Mouse (Mus musculus) heart, postnatal 36 days (tissue): ENCODE results near the gene Arl15. TPM values are rescaled to one million over a fixed set of nuclear protein-coding genes. Genes with fewer than 3 reads are reported as not detected.

Experiments
- DNase-seq, 2 experiments: peaks; one replicate each; pipeline ENCODE4 v3.0.0; 2021 to 2022
- intact Hi-C: fragments of 180-260 bp; cut with DNase I; formaldehyde crosslinking; loops from one replicate; pipeline ENCODE4 v1.15.1; 2025
- total RNA-seq, 2 experiments: library from RNA; stranded (reverse); gene quantifications; 2 replicates each; pipeline ENCODE4 v1.2.3; 2021

Gene Arl15
- total RNA-seq, 2 experiments from 2014 or later, result 7.5 to 8.1 TPM

GRCm38 (mm10) chr13:113897951-113898350 is 103.6 kb downstream of the Arl15 start:
- no peak for DNase-seq
- intact Hi-C loops, result no loop called here

- DNase-seq, result peak in 1 of 2 experiments; percentile 30
- intact Hi-C loops, result no loop called here
Observed at GRCm38 (mm10) chr13:113901001-113901545, 106.8 kb downstream of the Arl15 start.

GRCm38 (mm10) chr13:113903255-113903654 is 109.0 kb downstream of the Arl15 start:
- DNase-seq, result no peak
- intact Hi-C loops, result no loop called here

GRCm38 (mm10) chr13:113911986-113912519 is 117.7 kb downstream of the Arl15 start:
- intact Hi-C loops, result no loop called here

GRCm38 (mm10) chr13:113914551-113914971 is 120.3 kb downstream of the Arl15 start:
- no peak for DNase-seq
- intact Hi-C loops, result no loop called here

More at GRCm38 (mm10) chr13:113911986-113912519, 117.7 kb downstream of the Arl15 start:
- DNase-seq, result no peak

- intact Hi-C loops, result no loop called here
- no peak for DNase-seq
Observed at GRCm38 (mm10) chr13:113915700-113916099, 121.4 kb downstream of the Arl15 start.

- intact Hi-C loops, result no loop called here
- no peak for DNase-seq
Observed at GRCm38 (mm10) chr13:113916761-113917160, 122.5 kb downstream of the Arl15 start.

- intact Hi-C loops, result no loop called here
Observed at GRCm38 (mm10) chr13:113917376-113917775, 123.1 kb downstream of the Arl15 start.

GRCm38 (mm10) chr13:113917868-113918411 is 123.6 kb downstream of the Arl15 start:
- DNase-seq, result no peak
- intact Hi-C loops, result no loop called here

More at GRCm38 (mm10) chr13:113917376-113917775, 123.1 kb downstream of the Arl15 start:
- DNase-seq, result no peak

GRCm38 (mm10) chr13:113918668-113919067 is 124.4 kb downstream of the Arl15 start:
- DNase-seq, result no peak
- intact Hi-C loops, result no loop called here

- no peak for DNase-seq
- intact Hi-C loops, result no loop called here
Observed at GRCm38 (mm10) chr13:113935697-113936096, 141.4 kb downstream of the Arl15 start.

- DNase-seq, result no peak
- intact Hi-C loops, result no loop called here
Observed at GRCm38 (mm10) chr13:113937231-113937630, 142.9 kb downstream of the Arl15 start.

- DNase-seq, result no peak
- intact Hi-C loops, result no loop called here
Observed at GRCm38 (mm10) chr13:113938561-113938960, 144.3 kb downstream of the Arl15 start.

- DNase-seq, result no peak
- intact Hi-C loops, result no loop called here
Observed at GRCm38 (mm10) chr13:113939097-113939496, 144.8 kb downstream of the Arl15 start.

- DNase-seq, result peak; percentile 34 to 39
Observed at GRCm38 (mm10) chr13:113939681-113940080, 145.4 kb downstream of the Arl15 start.

GRCm38 (mm10) chr13:113940151-113940550 is 145.8 kb downstream of the Arl15 start:
- DNase-seq, result peak; percentile 8 to 34
- intact Hi-C loops, result no loop called here

More at GRCm38 (mm10) chr13:113939681-113940080, 145.4 kb downstream of the Arl15 start:
- intact Hi-C loops, result no loop called here

- intact Hi-C loops, result no loop called here
- DNase-seq, result no peak
Observed at GRCm38 (mm10) chr13:113941943-113942342, 147.6 kb downstream of the Arl15 start.

GRCm38 (mm10) chr13:113947546-113947945 is 153.2 kb downstream of the Arl15 start:
- intact Hi-C loops, result no loop called here

GRCm38 (mm10) chr13:113949708-113950107 is 155.4 kb downstream of the Arl15 start:
- intact Hi-C loops, result no loop called here

More at GRCm38 (mm10) chr13:113947546-113947945, 153.2 kb downstream of the Arl15 start:
- DNase-seq, result no peak

GRCm38 (mm10) chr13:113950131-113950530 is 155.8 kb downstream of the Arl15 start:
- intact Hi-C loops, result no loop called here
- no peak for DNase-seq

More at GRCm38 (mm10) chr13:113949708-113950107, 155.4 kb downstream of the Arl15 start:
- DNase-seq, result peak; percentile 49 to 58

- intact Hi-C loops, result no loop called here
- no peak for DNase-seq
Observed at GRCm38 (mm10) chr13:113957438-113957837, 163.1 kb downstream of the Arl15 start.

- intact Hi-C loops, result no loop called here
- DNase-seq, result no peak
Observed at GRCm38 (mm10) chr13:113964945-113965344, 170.6 kb downstream of the Arl15 start.
